Mouse (Mus musculus): ENCODE data around the gene Afap1.

DNA sequence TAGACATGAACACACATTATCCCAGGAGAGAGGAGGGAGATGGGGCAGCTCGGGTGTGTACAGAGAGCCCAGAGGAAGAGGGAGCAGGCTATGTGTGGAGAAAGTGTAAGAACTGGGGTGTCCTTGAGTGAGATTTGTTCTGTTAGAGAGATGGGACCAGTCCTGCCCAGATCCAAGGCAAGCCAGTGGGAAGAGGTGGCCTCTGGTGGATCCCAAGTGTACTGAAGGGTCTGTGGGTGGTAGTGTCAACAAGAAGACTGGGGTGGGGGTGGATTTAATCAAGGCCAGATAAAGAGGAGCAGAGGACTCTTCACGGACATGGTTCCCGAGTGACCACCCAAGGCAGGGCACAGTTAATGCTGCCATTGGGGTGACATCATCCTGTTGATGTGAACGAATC is 54.3 kb downstream of the Afap1 start:
- TF ChIP-seq CTCF (IDR thresholded peaks at IDR 0.05; ENCODE audit: insufficient read depth, low read depth, low read length) (no peak), POLR2A (IDR thresholded peaks at IDR 0.05; ENCODE audit: insufficient read depth, low read depth, low read length) (no peak)

Measured in olfactory bulb, adult 2 months (tissue).